In the genomic region with DNA sequence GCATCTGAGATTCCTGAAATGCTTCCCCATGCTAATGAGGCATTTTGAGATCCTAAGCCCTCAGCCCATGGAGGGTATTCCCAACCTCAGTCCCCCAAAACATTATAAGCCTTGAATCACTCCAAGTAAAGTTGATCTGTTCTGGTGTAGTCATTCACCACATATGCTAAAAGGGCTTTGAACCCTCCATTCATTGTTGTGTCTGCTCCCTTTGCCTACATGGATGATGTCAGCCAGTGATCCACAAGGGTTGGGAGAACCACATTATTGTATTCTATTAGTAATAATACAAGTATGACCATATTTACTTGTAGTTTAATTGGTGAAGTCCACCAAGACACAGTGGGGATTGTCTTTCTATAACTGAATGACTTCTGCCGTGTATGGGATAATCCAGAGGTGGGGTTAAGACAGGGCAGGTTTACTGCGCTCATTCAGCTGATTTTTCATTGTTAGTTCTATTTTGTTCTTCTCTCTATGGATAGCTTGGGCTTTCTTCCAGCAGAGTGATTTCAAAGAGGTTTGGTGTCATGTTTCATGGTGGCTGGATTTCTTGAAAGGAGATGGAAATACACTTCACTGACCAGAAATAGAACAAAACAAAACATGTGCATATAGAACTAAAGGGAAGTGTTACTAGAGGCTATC, we compare ENCODE assay signal across 18 mouse cellular contexts.
DNase-seq lines count a peak whose midpoint lies in the region; ATAC-seq lines count a peak whose summit lies in the region.
"Had no signal": no experiment of that assay in that cellular context is flagged by ENCODE, and none has a peak within 500 bp of the region (broad histone marks: within the 10 kb centered on the region; RNA-seq: fewer than 3 reads in every experiment).

No protein-coding gene starts in this region.

- H3K9ac ChIP-seq in hindbrain, embryonic 12.5 days, result no peak overlapping the region
- H3K9ac ChIP-seq in hindbrain, embryonic 16.5 days (ENCODE audit: low read depth, low read length), result no peak overlapping the region
- no peak overlapping the region for H3K9ac ChIP-seq in embryonic facial prominence, embryonic 14.5 days (ENCODE audit: low read depth, low read length)
- H3K9ac ChIP-seq: hindbrain, embryonic 15.5 days; lung, embryonic 15.5 days had no signal

- no peak overlapping the region for H3K4me3 ChIP-seq in hindbrain, embryonic 12.5 days
- no peak overlapping the region for H3K4me3 ChIP-seq in hindbrain, embryonic 16.5 days (ENCODE audit: low read length)
- no peak overlapping the region for H3K4me3 ChIP-seq in embryonic facial prominence, embryonic 14.5 days (ENCODE audit: low read depth, low read length)
- H3K4me3 ChIP-seq: erythroblast, embryonic 14.5 days; hindbrain, embryonic 15.5 days; lung, embryonic 15.5 days; myocyte had no signal

- 0 out of 2 replicates have a peak, but pooled peaks cover 4% of the 10 kb centered on the region for H3K4me1 ChIP-seq in hindbrain, embryonic 12.5 days
- no peaks in the 10 kb centered on the region for H3K4me1 ChIP-seq in hindbrain, embryonic 16.5 days (ENCODE audit: control insufficient read depth, insufficient read depth, low read depth, low read length)
- no peaks in the 10 kb centered on the region for H3K4me1 ChIP-seq in embryonic facial prominence, embryonic 14.5 days (ENCODE audit: control insufficient read depth, insufficient read depth, low read length)
- H3K4me1 ChIP-seq: hindbrain, embryonic 15.5 days; lung, embryonic 15.5 days had no signal

- no peak for DNase-seq in frontal cortex, postnatal 14 days (ENCODE audit: low spot score in 2 of 2)
- peak; percentile 62 for DNase-seq in Muller cell, postnatal 12 days (ENCODE audit: inconsistent ontology term)
- DNase-seq in embryonic facial prominence, embryonic 14.5 days (ENCODE audit: low spot score), result peak; percentile 74
- DNase-seq in spleen, postnatal 4 days (ENCODE audit: low spot score in 2 of 2), result no peak
- no peak for DNase-seq in frontal cortex, postnatal 36 days (ENCODE audit: low spot score in 2 of 2)
- DNase-seq: adrenal gland, postnatal 14 days; cerebellum, postnatal 25 days; gastrocnemius, postnatal 14 days; kidney, adult 8-10 months; liver; thymus, adult 2 months had no signal

- H3K27me3 ChIP-seq in hindbrain, embryonic 12.5 days, result no peaks in the 10 kb centered on the region
- no peaks in the 10 kb centered on the region for H3K27me3 ChIP-seq in hindbrain, embryonic 16.5 days (replicated peaks; ENCODE audit: control insufficient read depth, insufficient read depth, low read length)
- H3K27me3 ChIP-seq in embryonic facial prominence, embryonic 14.5 days (replicated peaks; ENCODE audit: control insufficient read depth, insufficient read depth, low read length), result no peaks in the 10 kb centered on the region
- H3K27me3 ChIP-seq: hindbrain, embryonic 15.5 days; lung, embryonic 15.5 days had no signal

- no peak overlapping the region for H3K27ac ChIP-seq in hindbrain, embryonic 12.5 days
- no peak overlapping the region for H3K27ac ChIP-seq in hindbrain, embryonic 16.5 days (ENCODE audit: low read depth, low read length)
- H3K27ac ChIP-seq in embryonic facial prominence, embryonic 14.5 days (replicated peaks; ENCODE audit: low read depth, low read length), result no peak overlapping the region
- H3K27ac ChIP-seq: hindbrain, embryonic 15.5 days; lung, embryonic 15.5 days had no signal

- no peaks in the 10 kb centered on the region for H3K36me3 ChIP-seq in hindbrain, embryonic 12.5 days
- no peaks in the 10 kb centered on the region for H3K36me3 ChIP-seq in hindbrain, embryonic 16.5 days (ENCODE audit: control insufficient read depth, insufficient read depth, low read length)
- H3K36me3 ChIP-seq in embryonic facial prominence, embryonic 14.5 days (ENCODE audit: control insufficient read depth, insufficient read depth, low read length), result no peaks in the 10 kb centered on the region
- H3K36me3 ChIP-seq: hindbrain, embryonic 15.5 days; lung, embryonic 15.5 days had no signal

- WGBS in hindbrain, embryonic 12.5 days, result 17% methylated on average over 2 of the region's 2 CpGs
- WGBS in hindbrain, embryonic 16.5 days, result 13% methylated on average over 2 of the region's 2 CpGs
- WGBS in embryonic facial prominence, embryonic 14.5 days, result 46% methylated on average over 2 of the region's 2 CpGs

- H3K9me3 ChIP-seq in hindbrain, embryonic 12.5 days (replicated peaks), result no peaks in the 10 kb centered on the region
- H3K9me3 ChIP-seq in hindbrain, embryonic 16.5 days (ENCODE audit: control insufficient read depth, low read length), result no peaks in the 10 kb centered on the region
- H3K9me3 ChIP-seq in embryonic facial prominence, embryonic 14.5 days (ENCODE audit: control insufficient read depth, low read length), result no peaks in the 10 kb centered on the region
- H3K9me3 ChIP-seq: hindbrain, embryonic 15.5 days; lung, embryonic 15.5 days had no signal

- 0 out of 2 replicates have a peak, but pooled peaks have one; percentile 31 for ATAC-seq in frontal cortex, adult (ENCODE audit: low TSS enrichment)
- ATAC-seq in hindbrain, embryonic 12.5 days (ENCODE audit: low FRiP score), result peak; percentile 67; the same call in 1 of the 2 replicates
- ATAC-seq in hindbrain, embryonic 16.5 days, result no peak
- peak; percentile 53; the same call in 1 of the 2 replicates for ATAC-seq in embryonic facial prominence, embryonic 14.5 days (ENCODE audit: low read depth)

- H3K4me2 ChIP-seq in hindbrain, embryonic 12.5 days (replicated peaks), result no peak overlapping the region
- H3K4me2 ChIP-seq in hindbrain, embryonic 16.5 days (ENCODE audit: low read length), result no peak overlapping the region
- H3K4me2 ChIP-seq in embryonic facial prominence, embryonic 14.5 days (ENCODE audit: low read depth, low read length), result no peak overlapping the region
- H3K4me2 ChIP-seq: hindbrain, embryonic 15.5 days; lung, embryonic 15.5 days had no signal

Comparison
In these comparisons a context has a peak if more than half of its experiments do, and no peak if none do; other contexts are left out.
1. DNase-seq: peak in Muller cell, postnatal 12 days (single experiment) and embryonic facial prominence, embryonic 14.5 days (single experiment); none in frontal cortex, postnatal 14 days (0 of 2), spleen, postnatal 4 days (0 of 2) and frontal cortex, postnatal 36 days (0 of 2).